Mouse (Mus musculus) layer of hippocampus, adult 18-20 months (tissue): Measurements from ENCODE around the gene Dapk1. TPM values are rescaled to one million over a fixed set of nuclear protein-coding genes. Genes with fewer than 3 reads are reported as not detected.

ENCODE experiments used
- DNase-seq, 2 experiments: peaks; one replicate each; pipeline ENCODE4 v3.0.0; 2022; ENCODE audit warnings: low spot score in 2 of 2
- total RNA-seq, 2 experiments: library from RNA; stranded (reverse); gene quantifications; 2 replicates each; pipeline ENCODE4 v1.2.3; 2021

The Dapk1 gene
- total RNA-seq, 2 experiments from 2014 or later = 138 to 142 TPM

DNA sequence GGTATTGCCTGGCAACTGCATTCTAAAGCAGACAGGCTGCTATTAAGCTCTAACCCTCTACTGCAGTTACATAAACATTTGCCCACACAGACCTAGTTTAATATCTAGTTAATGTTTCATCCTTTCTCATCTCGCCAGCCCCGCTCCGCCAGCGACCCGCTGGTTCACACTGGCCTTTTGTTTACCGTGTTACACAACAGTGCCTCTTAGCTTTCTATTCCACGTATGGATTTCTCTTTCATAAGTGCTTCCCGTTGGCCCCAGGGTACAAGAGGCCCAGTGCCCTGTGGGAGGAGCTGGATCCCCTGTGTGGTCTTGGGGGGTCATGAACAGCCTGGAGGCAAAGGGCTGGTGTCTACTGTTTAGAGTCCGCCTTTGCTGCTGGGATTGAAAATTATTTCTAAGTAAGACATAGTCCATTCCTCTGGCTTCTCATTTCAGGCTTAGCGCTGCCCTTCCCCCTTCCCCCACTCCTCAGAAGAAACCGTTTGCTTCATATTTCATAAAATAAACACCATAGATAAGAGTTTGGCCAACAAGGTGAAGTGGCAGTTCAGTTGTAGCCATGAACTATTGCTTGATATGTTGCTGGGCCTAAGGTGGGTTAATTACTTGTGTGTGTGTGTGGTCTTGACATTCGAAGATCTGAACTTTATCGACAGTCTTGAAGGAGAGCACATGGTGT, 134.8 kb downstream of the Dapk1 start:
- peak in 1 of 2 experiments; percentile 36 for DNase-seq

- DNase-seq = peak; percentile 46 to 63
Observed at GRCm38 (mm10) chr13:60737632-60738324, 136.0 kb downstream of the Dapk1 start.

GRCm38 (mm10) chr13:60738429-60738828, 136.7 kb downstream of the Dapk1 start:
- DNase-seq = peak in 1 of 2 experiments; percentile 81

DNA sequence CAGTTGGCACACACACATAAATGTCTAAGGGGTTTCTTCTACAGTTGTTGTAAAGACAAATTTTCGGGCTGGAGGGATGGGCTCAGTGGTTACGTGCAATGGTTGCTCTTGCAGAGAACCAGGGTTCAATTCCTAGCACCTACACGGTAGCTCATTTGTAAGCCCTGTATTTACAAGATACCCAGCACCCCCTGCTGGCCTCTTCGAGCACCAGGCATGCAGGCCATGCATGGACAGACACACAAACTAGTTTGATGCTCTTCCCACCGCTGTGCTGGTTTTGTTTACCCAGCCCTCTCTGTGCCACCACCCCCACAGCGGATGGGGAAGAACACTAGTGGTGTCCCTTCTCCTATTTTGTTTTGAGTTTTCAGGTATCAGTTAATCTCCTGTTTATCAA, 138.5 kb downstream of the Dapk1 start:
- no peak for DNase-seq

GRCm38 (mm10) chr13:60742611-60743010, 140.9 kb downstream of the Dapk1 start:
- DNase-seq = no peak

GRCm38 (mm10) chr13:60743381-60744077, 141.8 kb downstream of the Dapk1 start:
- peak in 1 of 2 experiments; percentile 40 for DNase-seq

GRCm38 (mm10) chr13:60744078-60744460, 142.3 kb downstream of the Dapk1 start:
- peak; percentile 53 to 84 for DNase-seq

DNA sequence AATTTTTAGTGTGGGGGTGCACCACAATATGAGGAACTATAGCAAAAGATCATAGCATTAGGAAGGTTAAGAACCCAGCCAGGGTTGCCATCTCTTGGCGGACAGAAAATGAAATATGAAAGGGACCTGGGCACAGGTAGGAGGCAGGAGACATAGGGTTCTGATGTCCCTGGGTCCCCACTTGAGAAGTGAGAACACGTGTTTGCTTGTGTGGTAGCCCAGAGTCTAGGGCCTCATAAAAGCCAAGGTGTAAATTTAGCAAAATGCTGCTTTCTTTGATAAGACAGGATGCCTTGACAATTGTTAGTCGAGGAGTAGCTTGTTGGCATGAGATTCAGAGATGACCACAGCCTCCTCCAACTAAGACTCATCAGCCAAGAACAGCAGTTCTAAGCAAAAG, 143.0 kb downstream of the Dapk1 start:
- no peak for DNase-seq

DNA sequence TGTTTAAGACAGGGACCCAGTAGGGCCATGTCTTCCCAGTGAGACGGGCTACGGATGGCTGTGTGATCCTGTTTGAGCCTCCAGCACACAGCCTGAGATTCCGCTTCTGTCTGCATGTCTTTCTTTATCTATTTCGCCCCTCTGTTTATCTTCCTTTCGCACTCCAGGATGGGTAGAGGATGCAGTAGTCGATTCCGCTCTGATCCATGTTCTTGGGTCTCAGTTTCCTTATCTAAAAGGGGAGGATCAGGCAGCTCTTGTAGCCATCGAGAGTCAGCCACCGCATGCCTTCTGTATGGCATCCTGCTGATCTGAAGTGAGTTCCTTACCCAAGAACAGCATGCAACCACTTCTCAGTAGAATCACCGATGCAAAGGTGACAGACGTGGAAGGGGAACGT, 143.6 kb downstream of the Dapk1 start:
- DNase-seq = no peak

- DNase-seq = no peak
Observed at GRCm38 (mm10) chr13:60746271-60746670, 144.5 kb downstream of the Dapk1 start.

- no peak for DNase-seq
Observed at GRCm38 (mm10) chr13:60747201-60747600, 145.5 kb downstream of the Dapk1 start.

GRCm38 (mm10) chr13:60748556-60748955, 146.8 kb downstream of the Dapk1 start:
- peak in 1 of 2 experiments; percentile 51 for DNase-seq

DNA sequence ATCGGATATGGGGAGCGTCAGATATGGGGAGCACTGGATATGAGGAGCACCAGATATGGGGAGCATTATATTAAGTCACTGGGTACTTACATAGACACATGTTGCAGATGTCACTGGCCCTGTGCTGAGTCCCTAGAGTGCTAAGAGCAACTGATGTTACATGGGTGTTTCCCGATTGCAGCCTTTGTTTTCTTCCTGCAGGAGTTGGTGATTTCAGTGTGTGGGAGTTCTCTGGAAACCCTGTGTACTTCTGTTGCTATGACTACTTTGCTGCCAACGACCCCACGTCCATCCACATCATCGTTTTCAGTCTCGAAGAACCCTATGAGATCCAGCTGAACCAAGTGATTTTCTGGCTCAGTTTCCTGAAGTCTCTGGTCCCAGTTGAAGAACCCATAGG, 149.2 kb downstream of the Dapk1 start:
- DNase-seq = no peak

DNA sequence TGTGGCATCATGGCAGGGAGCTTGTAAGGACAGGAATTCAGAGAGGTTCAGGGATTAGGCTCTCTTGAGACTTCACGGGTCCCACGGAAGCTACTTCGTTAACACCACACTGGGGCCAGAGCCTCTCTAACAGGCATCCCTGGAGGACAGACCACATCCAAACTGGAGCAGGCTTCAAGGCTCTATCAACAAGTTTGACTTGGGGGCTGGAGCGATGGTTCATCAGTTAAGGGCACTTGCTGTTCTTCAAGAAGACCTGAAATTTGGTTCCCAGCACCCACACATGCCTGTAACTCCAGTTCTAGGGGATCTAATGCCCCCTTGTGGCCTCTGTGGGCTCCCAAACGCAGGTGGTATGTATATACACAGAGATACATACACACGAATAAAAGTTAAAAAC, 151.5 kb downstream of the Dapk1 start:
- no peak for DNase-seq

DNA sequence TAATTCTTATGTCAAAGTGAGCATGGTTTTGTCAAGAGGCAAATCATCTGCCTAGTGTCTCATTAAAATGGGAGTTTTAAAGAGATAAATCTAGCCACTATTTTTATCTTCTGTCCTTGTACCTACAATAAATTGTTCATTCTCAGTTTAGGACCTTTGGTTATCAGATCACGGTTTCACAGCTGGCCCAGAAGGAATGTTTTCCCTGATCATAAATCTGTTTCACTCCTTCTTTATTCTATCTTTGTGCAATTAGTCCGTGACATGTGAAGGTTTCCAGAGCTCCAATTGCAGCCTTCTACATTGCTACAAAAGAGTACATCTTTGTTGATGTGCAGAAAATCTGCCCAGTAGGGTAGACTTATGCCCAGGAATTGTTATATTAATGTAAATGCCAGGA, 153.5 kb downstream of the Dapk1 start:
- DNase-seq = no peak

DNA sequence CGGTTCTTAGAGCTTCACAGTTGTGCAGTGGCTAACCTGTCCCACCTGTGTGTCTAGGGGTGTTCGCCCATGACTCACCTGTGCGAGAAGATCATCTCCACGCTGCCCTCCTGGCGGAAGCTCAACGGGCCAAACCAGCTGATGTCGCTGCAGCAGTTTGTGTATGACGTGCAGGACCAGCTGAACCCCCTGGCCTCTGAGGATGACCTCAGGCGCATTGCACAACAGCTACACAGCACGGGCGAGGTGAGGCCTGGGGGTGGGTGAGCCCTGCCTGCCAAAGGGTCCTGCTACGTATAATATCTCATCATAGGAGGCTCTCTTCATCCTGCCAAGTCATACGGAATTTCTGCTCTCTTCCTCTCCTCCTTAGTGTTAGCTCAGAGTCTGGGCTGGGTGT, 155.5 kb downstream of the Dapk1 start:
- no peak for DNase-seq

DNA sequence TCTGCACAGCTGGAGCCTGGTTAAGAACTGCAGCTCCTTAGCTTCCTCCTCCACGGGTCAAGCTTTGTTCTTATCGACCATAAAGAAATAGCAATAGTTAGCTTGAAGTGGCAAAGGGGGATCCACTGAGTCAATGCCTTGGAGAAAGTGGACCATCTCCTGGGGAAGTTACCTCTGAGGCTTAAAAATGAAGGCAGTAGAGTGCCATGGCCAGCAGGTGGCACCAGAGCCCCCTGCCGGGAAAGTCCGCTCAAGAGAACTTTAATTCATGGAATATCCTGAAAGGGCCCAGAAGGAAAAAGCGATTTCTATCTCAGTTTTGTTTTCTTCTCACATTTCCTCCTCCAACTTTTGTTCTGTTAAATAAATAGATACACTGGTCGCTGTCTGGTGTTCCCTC, 157.4 kb downstream of the Dapk1 start:
- peak in 1 of 2 experiments; percentile 57 for DNase-seq

GRCm38 (mm10) chr13:60760392-60760791, 158.6 kb downstream of the Dapk1 start:
- DNase-seq = no peak

DNA sequence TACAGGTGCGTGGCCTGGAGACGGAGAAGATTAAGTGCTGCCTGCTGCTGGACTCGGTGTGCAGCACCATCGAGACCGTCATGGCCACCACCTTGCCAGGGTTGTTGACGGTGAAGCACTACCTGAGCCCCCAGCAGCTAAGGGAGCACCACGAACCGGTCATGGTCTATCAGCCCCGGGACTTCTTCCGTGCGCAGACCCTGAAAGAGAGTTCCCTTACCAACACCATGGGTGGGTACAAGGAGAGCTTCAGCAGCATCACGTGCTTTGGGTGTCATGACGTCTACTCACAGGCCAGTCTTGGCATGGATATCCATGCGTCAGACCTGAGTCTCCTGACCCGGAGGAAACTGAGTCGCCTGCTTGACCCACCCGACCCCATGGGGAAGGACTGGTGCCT, 159.4 kb downstream of the Dapk1 start:
- no peak for DNase-seq

GRCm38 (mm10) chr13:60780534-60780933, 178.8 kb downstream of the Dapk1 start:
- DNase-seq = no peak

DNA sequence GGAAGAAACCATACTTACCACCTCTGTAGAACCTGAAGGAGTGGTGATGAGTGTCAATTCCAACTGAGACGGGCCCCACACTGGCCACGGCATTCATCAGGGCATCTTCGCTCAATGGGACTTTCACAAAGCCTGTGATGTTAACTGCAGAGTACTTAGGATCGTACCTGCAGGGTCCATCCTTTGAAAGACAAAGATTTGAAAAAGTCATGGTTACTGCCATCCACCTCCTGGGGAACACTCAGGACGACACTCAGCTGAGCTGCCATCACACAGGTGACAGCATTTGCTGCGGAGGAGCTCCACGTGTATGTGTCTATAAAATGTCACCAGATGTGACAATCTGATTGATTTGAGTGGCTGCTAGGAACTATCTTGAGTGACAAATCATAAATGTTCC, 181.6 kb downstream of the Dapk1 start:
- DNase-seq = no peak

GRCm38 (mm10) chr13:60786264-60786663, 184.5 kb downstream of the Dapk1 start, which contains the start of gene BC051665:
Gene BC051665, minus strand, starts transcription at chr13:60786364.
- no peak for DNase-seq
